Mouse (Mus musculus) urinary bladder, postnatal 4 days (tissue): Measurements from ENCODE around the gene Styxl1.

Experiments
- DNase-seq, 2 experiments: peaks; one replicate each; pipeline ENCODE4 v3.0.0; 2021 to 2022; ENCODE audit warnings: low spot score in 2 of 2

The Styxl1 gene

DNA sequence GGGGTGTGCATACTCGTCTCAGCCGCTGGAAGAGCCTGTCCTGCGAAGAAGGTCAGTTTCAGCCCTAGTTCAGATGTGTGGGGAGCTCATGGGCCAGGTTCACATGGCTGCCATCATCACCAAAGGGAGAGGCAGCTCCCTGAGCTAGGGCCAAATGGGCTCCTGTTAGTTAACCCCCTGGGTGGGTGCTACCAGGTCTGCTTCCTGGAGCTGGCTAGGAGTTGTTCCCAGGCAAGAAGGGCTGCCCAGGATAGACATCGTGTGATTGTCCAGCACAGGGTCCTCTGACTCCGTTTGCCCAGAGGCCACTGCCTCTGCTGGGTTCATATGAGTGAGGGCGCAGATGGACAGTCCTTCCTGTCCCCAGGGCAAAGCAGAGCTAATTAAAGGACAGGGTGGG is 52.2 kb downstream of the Styxl1 start:
- DNase-seq, result no peak

DNA sequence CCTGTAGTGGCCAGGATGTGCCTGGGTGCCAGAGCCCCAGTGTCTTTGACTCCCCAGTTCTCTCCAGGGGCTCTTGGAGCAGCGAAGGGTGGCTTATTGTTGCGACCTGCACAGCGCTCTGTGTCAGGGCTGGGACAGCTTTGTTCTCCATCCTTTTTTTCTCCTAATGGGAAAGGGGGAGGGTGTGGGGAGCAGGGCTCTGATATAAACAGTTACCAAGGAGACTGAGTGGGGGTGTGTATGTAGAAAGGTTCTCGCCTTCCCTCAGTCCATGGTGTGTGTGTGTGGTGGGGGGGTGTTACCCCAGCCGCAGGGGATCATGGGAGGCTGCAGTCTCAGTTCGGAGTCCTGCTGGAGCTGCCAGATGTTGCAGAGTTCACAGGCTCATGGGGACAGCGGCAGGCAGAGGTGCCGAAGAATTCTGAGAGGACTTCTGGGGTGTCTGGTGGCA is 52.8 kb downstream of the Styxl1 start:
- no peak for DNase-seq

DNA sequence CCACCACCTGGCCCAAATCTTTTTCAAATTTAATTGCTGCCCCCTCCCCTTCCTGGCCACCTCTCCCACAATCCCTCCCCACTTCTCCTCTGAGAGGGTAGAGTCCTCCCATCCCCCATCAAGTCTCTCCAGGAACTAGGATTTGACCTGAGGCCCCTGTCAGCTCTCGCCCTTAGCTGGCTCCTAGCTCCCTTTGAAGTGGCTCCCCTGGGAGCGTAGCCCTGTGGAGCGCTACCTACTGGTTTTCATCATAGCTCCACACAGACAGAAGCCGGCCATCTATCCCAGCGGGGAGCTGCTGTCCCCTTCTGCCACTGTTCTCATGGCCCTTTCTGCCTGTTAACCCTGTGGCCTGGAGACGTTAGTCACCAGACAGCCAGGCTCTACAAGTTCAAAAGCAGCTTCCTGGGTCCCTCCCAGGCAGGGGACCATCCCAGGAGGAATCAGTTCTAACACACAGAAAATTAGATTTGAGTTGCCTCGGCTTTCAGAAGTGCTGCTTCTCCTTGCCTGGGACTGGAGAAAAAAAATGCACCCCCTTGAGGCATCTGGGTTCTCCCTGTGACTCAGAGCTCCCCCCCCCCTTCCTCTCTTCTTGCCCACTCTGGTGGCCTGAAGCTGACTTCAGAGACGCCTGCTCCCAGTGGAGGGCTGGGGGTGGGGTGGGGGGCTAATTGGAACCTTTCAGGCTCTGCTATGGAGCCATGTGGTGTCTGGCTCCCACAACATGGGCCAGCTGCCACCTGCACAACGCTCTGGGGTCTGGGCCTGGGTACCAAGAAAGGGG is 53.5 kb downstream of the Styxl1 start:
- no peak for DNase-seq

DNA sequence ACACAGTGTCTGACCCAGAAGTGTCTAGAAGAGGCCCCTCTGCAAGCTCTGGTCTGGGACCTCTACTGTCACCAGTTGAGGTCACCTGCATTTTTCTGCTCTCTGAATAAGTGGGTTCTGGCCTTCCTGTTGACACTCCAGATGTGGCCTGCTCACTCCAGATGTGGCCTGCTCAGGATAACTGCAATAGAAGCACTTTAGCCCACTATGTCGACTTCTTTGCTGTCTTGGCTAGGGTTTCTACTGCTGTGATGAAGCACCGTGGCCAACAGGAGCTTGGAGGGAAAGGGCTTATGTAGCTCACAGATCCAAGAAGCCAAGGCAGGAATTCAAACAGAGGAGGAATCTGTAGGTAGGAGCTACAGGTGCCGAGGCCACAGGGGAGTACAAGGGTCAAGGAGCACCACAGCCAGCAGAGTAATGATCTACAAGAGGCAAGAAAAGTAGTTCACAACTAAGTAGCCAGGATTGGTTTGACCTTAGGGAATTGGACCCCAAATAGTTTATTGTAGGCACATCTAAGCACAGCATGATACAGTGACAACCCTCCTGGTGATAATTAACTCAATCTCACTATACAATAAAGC is 54.9 kb downstream of the Styxl1 start:
- no peak for DNase-seq

DNA sequence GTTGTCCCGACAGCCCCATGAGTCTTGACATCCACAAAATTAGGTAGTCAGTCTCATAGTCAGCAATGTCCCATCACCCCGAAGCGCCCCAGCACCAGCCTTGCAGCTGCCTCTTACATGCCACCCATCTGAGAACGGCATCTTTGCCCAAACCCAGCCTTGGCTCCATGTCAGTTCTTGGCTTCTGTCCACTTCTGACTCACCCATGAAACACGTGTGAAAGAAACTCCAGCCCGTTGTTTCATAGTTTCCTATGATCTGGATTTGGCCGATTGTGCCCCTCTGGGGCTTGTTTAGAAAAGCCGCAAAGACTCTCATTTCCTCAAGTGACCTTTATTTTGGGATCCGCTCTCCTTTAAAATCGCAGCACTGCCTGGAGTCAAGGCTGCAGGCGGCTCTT is 56.1 kb downstream of the Styxl1 start:
- no peak for DNase-seq

DNA sequence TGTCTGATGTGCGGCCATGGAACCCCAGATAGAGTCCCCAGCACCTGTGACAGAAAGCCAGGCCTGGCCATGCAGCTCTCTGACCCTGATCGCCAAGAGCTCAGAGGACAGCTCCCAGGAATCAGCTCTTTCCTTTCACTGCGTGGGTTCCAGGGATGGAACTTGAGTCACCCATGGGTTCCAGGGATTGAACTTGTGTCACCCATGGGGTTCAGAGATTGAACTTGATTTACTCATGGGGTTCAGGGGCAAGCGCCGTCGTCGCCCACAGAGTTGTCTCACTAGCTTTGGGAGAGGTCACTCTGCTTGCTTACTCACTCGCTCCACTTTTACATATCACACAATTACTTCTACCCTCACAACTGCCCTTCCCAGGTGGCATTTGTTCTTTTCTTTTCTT is 57.1 kb downstream of the Styxl1 start:
- no peak for DNase-seq

DNA sequence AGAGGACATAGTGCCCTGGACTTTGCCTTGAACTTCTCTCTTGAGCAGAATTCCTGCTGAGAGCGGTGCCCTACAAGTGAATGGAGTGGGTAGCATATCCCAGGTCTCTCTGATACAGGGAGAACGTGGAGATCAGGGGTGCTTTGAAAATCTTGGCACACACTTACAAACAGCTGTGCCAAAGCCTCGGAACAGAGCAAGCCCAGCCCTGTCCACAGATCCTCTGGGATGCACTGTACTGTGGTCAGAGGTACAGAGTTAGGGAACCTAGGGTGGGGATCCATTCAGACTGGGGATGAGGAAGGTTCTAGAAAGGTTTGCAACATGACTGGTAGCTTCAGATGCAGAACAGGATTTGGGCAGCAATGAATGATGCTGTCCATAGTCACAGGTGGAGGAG is 58.1 kb downstream of the Styxl1 start:
- DNase-seq, result no peak

DNA sequence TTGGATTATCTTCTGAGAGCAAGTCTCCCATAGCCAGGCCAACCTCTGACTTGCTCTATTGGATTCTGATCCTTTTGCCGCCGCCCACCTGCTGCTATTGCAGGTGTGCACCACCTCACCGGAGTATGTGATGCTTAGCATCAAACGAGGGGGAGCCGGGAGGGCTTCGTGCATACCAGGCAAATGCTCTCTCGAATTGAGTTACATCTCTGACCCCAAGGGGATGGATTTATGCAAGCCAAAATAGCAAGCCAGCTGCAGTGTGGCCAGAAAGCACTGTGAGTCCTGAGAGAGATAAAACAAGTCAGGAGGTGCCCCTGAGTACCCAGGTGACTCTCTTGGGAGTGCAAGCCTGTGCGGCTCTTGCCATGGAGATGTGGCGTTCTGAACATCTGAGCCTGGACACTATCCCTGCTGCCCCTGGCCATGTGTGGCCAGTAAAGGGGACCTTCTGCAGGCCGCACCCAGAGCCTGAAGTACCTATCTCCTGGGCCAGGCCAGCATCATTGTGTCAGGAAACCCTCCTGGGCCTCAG is 58.5 kb downstream of the Styxl1 start:
- DNase-seq, result no peak

DNA sequence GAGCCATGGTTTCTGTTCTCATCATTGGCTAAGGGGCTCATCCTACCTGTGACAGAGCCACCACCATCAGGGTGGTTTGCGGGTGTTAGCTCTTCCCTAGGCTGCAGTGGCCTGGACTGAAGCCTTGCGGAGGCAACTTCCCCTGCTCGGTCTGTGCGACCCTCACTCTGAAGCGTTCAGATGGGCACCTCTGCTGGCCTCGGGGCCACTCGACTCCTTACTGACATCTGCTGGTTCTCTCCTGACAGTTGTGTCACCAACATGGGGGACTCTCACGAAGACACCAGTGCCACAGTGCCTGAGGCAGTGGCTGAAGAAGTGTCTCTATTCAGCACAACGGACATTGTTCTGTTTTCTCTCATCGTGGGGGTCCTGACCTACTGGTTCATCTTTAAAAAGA is 62.6 kb downstream of the Styxl1 start:
- no peak for DNase-seq

DNA sequence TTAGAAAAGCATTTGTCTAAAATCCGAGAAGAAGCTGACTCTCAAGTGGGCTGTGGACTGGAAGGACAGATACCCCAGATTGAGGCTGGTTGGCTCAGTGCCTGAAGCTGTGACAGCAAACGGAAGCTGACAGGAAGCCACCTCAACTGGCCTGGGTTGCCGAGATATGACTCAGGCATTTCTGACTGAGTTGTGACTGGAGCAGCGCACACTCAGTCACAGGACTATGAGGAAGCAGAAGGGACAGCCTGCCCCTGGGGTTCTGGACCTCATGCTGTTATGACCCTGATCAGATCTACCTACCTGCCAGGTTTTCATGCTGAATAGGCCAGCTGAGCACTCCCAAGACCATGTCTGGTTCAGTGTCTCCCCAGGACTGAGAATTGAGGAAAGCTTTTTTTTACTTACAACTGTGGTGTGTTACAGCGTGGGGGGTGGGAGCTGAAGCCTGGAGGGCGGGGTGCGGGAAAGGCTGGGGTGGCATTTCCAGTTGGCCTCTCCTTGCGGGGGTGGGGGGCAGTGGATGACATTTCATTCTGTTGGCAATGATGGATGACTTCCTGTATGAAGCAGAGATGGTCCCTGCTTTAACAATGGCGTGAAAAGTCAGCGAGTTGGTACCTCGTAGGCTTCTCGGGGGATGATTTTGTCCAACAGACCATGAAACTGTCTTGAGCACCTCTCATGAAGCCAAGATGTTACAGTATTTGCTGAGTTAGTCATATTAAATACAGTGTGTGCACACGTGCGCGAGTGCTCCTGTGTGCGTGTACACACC is 64.6 kb downstream of the Styxl1 start:
- peak in 1 of 2 experiments; percentile 51 for DNase-seq

DNA sequence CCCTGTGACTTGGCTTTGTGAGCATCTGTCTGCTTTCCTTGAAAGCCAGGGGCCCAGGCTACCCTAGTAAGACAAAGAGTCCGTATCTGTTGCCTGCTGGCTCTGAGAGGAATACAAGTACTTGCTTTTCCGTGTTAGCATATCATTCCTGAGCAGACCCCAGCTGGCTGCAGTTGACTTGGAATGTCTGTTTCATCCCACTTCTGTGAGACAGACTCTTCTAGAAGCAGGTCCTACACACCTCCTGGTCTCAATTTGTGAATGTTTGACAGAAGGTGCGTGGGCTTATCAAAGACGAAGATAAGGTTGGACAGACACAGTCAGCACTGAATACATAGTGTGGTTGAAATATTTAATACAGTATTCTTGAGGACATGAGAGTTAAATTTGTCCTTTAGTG is 65.4 kb downstream of the Styxl1 start:
- DNase-seq, result no peak

DNA sequence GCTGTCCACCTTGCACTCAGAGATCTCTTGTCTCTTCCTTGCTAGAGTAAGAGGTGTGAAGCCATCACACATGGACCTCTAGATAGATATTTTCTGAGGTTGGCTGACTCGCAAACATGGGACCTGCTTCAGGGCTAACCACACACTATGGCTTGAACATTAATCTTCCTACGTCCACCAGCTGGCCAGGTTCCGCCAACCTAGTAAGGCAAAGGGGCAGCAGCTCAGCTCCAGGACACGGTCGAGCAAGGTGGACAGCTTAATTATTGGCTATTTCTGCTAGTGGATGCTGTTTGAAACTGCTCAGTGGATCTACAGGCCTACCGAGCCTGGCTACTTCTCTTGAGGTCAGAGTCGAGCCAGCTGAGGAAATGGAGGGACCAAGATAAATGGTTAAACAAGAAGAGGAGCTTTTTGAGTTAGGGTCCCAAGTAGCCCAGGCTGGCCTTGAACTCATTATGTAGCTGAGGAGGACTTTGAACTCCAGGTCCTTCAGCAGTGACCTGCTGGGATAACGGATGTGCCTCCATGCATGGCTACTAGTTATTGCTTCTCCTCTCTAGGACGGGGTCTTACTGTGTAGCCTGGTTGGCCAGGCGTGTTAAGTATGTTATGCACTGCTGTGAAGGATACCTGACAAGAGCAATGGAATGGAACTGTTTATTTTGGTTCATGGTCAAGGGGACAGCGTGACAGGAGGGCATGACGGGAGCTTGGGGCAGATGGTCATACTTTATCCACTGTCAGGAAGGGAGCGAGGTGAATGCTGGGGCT is 66.4 kb downstream of the Styxl1 start:
- no peak for DNase-seq

DNA sequence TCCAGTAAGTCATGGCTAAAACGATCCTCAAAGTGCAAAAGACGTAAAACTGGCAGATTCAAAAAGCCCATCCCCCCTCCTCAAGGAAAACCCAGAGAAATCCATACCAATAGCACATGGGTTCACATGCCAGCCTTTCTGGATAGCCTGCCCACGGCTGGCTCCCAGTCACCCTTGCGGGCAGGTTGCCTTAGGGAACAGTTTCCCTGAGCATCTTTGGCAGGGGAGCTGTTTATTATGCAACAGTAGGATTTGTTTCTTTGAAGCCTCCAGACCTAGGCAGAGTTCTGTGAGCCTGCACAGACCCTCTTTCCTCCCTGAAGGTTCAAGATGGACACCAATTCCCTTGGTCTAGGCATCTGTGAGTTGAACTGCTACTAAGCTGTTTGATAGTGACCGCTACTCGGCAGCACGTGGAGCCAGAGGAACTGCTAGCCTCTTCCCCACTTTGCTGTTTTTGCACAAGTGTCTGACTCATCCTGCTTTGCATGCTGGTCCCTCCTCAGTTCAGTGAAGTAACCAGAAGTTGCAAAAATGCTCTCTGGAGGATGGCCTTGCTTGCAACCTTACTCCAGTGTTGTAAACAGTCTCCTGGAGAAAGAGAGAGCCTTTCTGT is 67.5 kb downstream of the Styxl1 start:
- no peak for DNase-seq

DNA sequence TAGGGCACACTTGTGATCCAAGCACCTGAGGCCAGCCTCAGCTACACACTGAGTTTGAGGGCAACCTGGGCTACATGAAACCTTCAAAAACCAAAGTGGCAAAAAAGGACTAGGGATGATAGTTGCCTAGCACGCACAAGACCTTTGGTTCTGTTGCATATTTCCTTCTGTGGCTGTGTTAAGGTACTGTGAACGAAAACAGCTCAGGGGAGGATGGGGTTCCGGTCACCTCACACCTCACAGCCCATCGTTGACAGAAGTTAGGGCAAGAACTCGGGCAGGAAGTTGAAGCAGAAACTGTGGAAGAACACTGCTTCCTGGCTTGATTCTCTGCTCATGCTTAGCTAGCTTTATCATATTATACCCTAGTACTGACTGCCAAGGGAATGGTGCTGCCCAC is 68.5 kb downstream of the Styxl1 start:
- no peak for DNase-seq

DNA sequence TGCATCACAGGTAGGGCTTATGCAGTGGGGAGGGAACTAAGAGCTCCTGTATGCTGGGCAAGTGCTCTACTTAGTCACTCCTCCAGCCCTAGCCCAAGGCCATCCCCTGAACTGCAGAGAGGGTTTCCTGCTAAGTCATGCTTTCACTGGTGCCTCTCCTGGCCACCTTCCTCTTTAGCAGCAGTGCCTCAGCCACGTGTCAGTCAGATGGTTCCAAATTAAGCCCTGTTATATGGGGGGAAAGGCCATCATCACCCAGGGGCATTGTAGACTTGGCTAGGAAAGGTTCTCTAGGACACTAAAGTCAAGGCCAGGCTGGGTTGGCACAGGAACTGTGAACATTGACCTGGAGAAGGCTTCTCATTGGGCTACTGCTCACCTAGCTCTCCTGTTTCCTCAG is 70.3 kb downstream of the Styxl1 start:
- no peak for DNase-seq

DNA sequence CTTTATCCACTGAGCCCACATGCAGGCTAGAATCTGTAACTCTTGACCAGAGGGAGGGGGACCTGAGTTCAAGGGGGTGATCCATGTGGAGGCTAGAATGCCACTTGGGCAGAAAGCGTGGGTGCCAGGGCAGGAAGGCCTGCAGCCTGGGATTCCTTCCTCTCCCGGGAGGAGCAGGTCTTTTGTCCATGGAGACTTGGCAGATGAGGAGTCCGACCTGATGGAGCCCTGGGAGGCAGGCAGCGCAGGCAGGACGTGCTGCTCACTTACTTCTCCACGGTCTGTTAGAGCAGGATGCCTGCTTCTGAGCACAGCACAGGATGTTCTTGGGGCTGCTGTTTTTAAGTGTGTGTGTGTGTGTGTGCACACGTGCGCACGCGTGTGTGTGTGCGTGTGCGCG is 71.1 kb downstream of the Styxl1 start:
- no peak for DNase-seq

DNA sequence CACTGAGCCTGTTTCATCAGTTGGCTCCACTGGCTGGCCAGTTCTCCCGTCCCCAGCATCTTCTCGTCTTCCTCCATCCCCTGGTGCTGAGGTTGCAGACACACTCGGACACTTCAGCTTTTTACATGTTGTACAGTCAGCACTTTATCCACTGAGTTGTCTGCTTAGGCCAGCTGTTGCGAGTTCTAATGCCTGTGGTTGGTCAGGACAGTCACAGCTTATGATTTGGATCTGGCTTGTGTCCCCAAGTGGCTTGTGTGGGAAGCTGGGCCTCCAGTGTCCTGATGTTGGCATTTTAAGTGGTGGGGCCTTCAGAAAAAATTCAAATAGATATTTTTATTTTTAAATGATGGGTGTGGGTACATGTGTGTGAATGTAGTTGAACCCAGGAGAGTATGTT is 72.8 kb downstream of the Styxl1 start:
- DNase-seq, result no peak

DNA sequence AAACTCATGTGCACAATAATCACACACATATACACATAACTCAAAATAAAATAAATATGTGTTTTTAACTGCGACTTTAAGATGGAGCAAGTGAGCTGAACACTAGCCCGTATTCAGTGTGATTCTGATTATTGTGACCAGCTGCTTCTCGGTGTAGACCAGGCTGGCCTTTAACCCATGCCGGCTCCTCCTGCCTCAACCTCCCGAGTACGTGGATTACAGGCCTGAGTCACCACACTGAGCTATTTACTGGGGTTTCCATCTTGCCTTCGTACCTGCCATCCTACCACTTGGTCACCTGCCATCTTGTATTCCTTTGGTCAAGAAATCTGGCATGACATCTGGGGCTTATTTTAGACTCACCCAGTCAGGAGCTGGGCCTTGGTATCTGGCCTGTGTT is 74.8 kb downstream of the Styxl1 start:
- no peak for DNase-seq

DNA sequence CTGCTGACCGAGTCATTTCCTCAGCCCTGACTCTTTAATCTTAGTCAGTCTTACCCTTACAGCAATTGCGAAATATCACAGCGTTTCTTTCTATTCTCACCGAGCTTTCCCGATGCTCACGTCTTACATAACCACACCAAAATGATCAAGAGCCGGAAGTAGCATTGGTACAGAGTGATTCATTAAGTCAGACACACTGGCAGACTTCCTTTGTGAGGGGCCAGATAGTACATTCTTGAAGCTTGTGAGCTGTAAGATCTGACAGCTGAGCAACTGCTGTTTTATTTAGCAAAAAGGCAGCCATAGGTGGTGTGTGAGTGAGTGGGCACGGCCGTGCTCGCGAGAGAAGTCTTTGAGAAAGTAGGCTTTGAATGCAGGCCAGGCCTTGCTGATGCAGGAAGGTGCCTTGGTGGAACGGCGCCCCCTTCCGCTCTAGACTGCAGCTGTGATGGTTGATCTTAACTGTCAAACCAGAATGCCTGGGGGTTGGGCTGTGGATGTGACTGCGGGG is 75.4 kb downstream of the Styxl1 start:
- no peak for DNase-seq

DNA sequence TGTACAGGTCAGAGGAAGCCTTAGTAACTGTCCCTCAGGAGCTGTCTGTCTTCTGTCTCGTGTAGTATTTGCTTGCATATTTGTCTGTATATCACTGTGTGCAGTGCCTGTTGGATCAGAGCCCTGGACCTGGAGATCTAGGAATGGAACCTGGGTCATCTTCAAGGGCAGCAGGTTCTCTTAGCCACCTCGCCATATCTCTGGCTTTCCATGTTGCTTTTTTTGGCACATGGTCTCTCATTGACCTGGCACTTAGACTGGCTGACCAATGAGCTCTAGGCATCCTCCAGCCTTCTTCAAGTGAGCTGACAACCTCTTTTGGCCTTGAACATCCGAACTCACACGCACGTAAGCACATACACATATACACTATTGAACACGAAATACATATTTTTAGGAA is 76.0 kb downstream of the Styxl1 start:
- DNase-seq, result no peak

DNA sequence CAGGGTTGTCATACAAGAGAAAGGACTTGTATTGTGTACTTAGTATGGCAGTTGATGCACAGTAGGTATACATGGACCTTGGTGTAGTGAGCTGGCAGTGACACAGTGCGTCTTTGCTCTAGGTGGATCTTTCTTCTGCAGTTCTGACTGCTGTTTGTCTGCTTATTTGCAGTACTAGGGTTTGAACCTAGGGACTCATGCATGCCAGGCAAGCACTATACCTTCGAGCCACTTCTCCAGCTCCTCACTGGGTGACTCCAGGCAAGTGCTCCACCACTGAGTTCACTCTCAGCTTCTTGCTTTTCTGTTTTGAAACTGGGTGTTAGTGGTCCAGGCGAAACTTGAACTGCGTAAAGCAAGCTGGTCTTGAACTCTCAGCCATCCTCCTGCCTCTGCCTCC is 76.6 kb downstream of the Styxl1 start:
- DNase-seq, result no peak
